Mouse (Mus musculus) inflammation-experienced regulatory T-cells, adult 16 weeks (primary cell): ENCODE data around the gene Tbc1d2. TPM values are rescaled to one million over a fixed set of nuclear protein-coding genes. Genes with fewer than 3 reads are reported as not detected.

Source experiments
- polyA plus RNA-seq: library from polyadenylated mRNA; unstranded; fragments of 100-300 nt; shearing (Covaris generic); gene quantifications from one replicate; pipeline ENCODE4 v1.2.1, GENCODE M21; 2017

Tbc1d2 gene
- polyA plus RNA-seq, result 2.5 TPM

DNA sequence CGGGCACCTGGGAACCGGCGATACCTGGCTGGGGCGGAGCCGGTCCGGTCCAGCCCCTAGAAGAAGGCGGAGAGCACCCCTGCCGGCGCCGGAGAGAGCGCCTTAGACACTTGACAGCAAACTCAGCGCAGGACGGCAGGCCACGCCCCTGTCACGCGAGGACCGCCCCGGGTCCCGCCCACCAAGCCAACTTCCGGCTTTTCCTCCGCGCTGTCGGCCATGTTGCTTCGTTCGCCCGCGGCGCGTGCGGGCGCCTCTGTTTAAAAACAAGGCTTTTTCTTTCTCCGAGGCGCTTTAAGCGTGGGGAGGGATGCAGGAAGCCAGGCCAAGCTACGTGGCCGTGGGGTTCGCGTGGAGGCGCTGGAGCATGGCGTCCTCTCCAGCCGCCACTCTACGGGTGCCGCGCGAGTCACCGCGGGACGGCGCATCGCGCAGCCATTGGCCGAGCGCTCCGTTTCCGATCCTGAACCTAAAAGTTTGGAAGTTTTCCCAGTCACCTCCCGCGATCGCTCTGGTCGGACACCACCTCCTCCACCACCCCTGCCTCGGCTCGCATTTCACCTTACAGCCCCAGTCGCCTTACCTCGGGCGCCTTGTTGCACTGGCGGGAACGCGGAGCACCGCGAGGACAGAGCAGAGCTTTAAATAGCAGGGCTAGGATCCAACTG, at the start of gene Tbc1d2:
Tbc1d2 (minus strand) TSS at position 124 of the 668 bp plus-strand sequence.

DNA sequence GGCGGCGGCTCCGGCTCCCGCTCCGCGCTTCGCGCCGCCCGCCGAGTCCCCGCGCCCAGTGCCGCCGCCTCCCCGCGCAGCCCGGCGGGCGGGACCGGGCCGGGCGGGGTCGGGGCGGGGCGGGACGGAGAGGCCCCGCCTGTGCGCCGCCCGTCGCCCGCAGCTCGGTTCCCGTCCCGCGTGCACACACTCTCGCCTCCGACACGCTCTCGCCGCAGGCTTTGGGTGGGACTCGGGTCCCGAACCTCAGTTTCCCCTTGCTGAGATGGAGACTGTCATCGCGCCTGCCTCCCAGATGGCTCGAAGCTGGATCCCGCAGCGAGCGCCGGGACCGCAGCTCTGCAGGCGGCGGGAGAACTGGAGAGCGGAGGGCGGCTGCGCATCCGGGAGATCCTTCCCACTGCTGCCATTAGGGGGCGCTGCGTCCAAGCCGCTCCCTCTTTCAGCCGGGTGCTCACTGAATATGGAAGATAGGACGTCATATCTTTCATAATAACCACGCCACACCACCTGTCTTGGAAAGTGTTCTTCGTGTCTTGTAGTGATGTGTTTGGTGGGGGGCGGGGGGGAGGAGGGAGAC, 48.1 kb downstream of the Tbc1d2 start, which contains the start of gene Coro2a:
Coro2a (minus strand) TSS at position 359 of the 580 bp plus-strand sequence.

Other genes with a start within 250 kb of the Tbc1d2 start
- gene Hemgn, start 236.7 kb downstream of the Tbc1d2 start, polyA plus RNA-seq, result 0.57 TPM
- gene Anp32b, start 199.3 kb downstream of the Tbc1d2 start, polyA plus RNA-seq, result 51.3 TPM
- 89.3 TPM for gene Nans, start 161.0 kb downstream of the Tbc1d2 start, polyA plus RNA-seq
- 56.2 TPM for gene Trim14, start 114.1 kb downstream of the Tbc1d2 start, polyA plus RNA-seq
- 132 TPM for gene Coro2a, start 48.0 kb downstream of the Tbc1d2 start, polyA plus RNA-seq